Mouse (Mus musculus): ENCODE measurements at regions not wholly inside any gene's neighbourhood (a gene's known extent, or its start where the extent isn't known, plus 50 kb on each side); places are given as distances from the start of the nearest gene placed in this dataset.

DNA sequence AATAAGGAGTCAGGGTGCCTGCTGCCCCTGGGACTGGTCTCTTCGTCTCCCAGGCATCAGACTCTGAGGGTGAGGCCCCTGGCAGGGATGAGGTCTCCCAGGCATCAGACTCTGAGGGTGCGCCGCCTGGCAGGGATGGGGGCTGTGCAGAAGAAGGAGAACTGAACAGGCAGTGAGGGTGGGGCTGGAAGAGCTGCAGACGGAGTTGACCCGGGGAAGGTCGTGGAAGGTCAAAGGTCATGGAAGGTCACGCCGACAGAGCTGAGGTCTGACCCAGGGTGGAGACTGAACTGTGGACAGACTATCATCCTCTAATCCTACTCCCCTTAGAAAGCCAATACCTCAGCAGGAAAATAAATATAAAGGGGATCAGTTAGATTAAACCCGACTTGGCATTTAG, 50.6 kb upstream of the Grik3 start:
- ATAC-seq (replicated peaks in 1 of 2; ENCODE audit: insufficient read depth in 1 of 2, low FRiP score in 2 of 2, low TSS enrichment in 1 of 2, low read depth in 1 of 2, poor library complexity in 2 of 2, severe bottlenecking in 2 of 2) = no peak

- no peak for ATAC-seq (replicated peaks in 1 of 2; ENCODE audit: insufficient read depth in 1 of 2, low FRiP score in 2 of 2, low TSS enrichment in 1 of 2, low read depth in 1 of 2, poor library complexity in 2 of 2, severe bottlenecking in 2 of 2)
Observed at GRCm38 (mm10) chr4:125437161-125437822, 53.2 kb upstream of the Grik3 start.

GRCm38 (mm10) chr4:125433511-125433910, 57.0 kb upstream of the Grik3 start:
- ATAC-seq (replicated peaks in 1 of 2; ENCODE audit: insufficient read depth in 1 of 2, low FRiP score in 2 of 2, low TSS enrichment in 1 of 2, low read depth in 1 of 2, poor library complexity in 2 of 2, severe bottlenecking in 2 of 2) = no peak

DNA sequence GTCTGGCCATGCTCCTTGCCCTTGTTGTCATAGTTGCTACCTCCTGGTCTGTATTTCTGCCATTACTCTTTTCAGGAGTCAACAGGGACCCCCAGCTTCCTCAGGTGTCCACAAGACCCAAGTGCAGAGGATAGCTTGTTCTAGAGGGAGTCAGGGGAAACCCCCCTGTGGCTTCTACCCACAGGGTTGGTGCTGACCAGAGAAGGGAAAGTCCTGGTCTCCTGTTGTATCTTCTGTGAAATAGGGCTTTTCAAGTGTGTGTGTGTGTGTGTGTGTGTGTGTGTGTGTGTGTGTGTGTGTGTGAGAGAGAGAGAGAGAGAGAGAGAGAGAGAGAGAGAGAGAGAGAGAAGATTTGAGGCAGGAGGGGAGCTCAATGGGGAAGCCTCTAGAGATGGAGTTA, 58.9 kb upstream of the Grik3 start:
- ATAC-seq (replicated peaks in 1 of 2; ENCODE audit: insufficient read depth in 1 of 2, low FRiP score in 2 of 2, low TSS enrichment in 1 of 2, low read depth in 1 of 2, poor library complexity in 2 of 2, severe bottlenecking in 2 of 2) = no peak

DNA sequence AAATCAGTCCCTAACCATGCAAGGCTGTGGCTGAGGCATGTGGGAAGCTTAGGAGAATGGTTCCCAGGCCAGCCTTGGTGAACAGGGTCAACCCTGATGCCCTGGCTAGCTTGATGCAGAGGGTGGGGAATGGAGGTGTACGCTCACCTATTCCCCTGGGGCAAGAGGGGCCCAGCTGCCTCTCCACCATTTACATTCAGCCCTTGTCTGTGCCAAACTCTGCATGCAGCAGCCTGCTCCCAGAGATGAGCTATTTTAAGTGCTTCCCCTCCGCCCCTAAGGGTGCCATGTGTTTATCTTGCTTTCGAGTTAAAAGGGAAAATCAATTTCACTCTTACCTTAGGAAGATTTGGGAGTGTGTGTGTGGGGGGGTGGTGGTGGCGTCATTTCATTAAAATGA, 59.7 kb upstream of the Grik3 start:
- no peak for ATAC-seq (replicated peaks in 1 of 2; ENCODE audit: insufficient read depth in 1 of 2, low FRiP score in 2 of 2, low TSS enrichment in 1 of 2, low read depth in 1 of 2, poor library complexity in 2 of 2, severe bottlenecking in 2 of 2)

- no peak for ATAC-seq (replicated peaks in 1 of 2; ENCODE audit: insufficient read depth in 1 of 2, low FRiP score in 2 of 2, low TSS enrichment in 1 of 2, low read depth in 1 of 2, poor library complexity in 2 of 2, severe bottlenecking in 2 of 2)
Observed at GRCm38 (mm10) chr4:125428736-125429135, 61.8 kb upstream of the Grik3 start.

GRCm38 (mm10) chr4:125420561-125421241, 69.8 kb upstream of the Grik3 start:
- no peak for ATAC-seq (replicated peaks in 1 of 2; ENCODE audit: insufficient read depth in 1 of 2, low FRiP score in 2 of 2, low TSS enrichment in 1 of 2, low read depth in 1 of 2, poor library complexity in 2 of 2, severe bottlenecking in 2 of 2)

GRCm38 (mm10) chr4:125419491-125420255, 70.8 kb upstream of the Grik3 start:
- ATAC-seq (replicated peaks in 1 of 2; ENCODE audit: insufficient read depth in 1 of 2, low FRiP score in 2 of 2, low TSS enrichment in 1 of 2, low read depth in 1 of 2, poor library complexity in 2 of 2, severe bottlenecking in 2 of 2) = peak; percentile 35 to 42; a peak in 2 of 4 replicates

GRCm38 (mm10) chr4:125415308-125415707, 75.2 kb upstream of the Grik3 start:
- no peak for ATAC-seq (replicated peaks in 1 of 2; ENCODE audit: insufficient read depth in 1 of 2, low FRiP score in 2 of 2, low TSS enrichment in 1 of 2, low read depth in 1 of 2, poor library complexity in 2 of 2, severe bottlenecking in 2 of 2)

DNA sequence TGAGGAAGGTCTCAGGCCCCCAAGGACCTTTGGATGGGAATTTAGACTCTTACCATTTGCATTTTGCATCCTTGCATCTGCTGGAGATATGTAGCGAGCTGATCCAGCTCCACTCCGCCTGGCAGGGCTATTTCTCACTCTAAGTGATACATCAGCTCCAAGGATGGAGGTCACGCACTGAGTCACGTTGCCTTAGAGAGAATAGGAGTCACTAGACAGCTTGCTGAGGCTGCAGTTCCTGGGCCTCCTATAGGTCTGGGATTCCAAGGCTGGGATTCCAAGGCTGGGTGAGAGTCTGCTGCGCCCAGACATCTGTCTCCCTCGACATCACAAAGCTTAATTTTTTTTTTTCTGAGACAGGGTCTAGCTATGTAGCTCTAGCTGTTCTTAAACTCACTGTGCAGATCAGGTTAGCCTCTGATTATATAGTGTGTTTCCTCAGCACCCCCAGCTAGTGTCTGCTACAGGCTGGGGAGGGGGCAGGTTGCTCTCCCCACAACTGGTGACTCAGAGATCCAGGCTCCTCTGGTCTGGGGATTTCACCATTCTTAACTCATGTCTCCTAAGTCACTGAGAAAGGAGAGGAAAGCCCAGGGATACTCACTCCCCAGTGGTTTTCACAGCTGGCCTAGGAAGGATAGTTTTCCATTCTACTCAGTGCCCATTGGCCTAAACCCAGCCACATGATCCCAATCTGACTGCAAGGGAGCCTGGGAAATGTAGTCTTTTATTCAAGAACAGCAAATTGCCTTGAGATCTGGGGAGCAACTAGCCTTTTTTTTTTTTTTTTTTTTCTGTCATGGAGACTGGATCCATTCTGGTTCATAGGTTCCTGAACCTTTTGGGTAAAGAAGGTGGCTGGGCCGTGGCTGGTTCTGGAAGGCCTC, 76.4 kb upstream of the Grik3 start:
- ATAC-seq (replicated peaks in 1 of 2; ENCODE audit: insufficient read depth in 1 of 2, low FRiP score in 2 of 2, low TSS enrichment in 1 of 2, low read depth in 1 of 2, poor library complexity in 2 of 2, severe bottlenecking in 2 of 2) = no peak

DNA sequence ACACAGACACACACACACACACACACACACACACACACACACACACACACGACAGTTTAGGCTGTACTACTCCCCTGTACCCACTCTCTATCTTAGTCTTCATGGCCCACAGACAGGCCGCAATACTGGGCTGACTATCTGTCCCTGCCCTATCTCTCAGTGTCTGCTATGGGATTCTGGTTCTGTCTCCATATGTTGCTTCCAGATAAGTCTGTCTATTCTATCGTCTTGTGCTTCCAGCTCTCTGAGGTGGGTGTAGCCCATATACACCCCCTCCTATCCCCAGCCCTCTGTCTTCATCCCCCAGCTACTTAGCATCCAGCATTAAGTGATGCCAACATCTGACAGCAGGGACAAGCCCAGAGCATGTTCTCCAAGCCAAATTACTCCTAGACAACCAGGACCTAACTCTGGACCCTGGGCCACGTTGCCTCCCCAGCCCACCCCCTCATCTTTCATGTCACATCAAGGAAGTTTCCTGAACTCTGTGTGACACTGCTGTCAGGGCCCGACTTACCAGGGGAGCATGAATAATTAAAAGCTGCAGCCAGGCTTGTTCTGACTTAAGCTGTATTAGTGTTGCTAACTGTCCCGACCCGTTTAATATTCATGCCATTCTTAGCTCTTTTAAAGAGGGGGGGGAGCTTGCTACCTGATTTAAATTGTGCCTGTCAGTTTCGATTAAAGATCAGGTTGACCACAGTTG, 79.6 kb upstream of the Grik3 start:
- no peak for ATAC-seq (replicated peaks in 1 of 2; ENCODE audit: insufficient read depth in 1 of 2, low FRiP score in 2 of 2, low TSS enrichment in 1 of 2, low read depth in 1 of 2, poor library complexity in 2 of 2, severe bottlenecking in 2 of 2)

DNA sequence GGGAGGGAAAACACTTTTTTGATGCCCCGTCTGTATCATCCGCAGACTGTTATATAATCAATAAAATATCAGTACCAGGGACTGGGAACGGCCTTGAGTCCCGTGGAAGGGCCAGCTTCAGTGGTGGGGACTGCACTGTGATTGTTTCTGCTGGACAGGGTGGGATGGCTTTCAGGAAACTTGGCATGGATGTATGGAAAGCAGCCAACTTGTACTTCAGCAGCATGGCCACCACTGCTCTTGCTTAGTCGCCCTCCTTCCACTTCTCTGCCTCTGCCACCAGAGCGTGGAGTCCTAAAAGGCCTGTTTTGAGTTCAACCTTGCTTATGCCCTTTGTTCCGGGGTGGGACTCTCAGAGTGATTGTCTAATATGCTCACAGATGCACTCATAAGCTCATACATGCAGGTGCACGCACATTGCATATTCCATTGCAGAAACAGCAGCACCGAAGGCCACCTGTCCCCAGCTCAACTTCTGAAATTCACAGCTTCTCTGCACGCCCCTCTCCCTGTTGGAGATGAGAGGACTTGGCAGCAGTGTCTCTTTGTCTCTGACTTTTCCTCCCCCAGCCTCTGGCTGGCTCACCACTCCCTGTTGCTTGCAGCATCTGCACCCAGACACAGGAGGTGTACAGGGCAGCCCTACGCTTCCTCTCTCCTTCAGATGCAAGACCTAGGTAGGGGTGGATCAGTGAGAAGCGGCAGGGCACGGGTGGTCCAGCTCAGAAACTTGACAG, 91.0 kb upstream of the Grik3 start:
- ATAC-seq (replicated peaks in 1 of 2; ENCODE audit: insufficient read depth in 1 of 2, low FRiP score in 2 of 2, low TSS enrichment in 1 of 2, low read depth in 1 of 2, poor library complexity in 2 of 2, severe bottlenecking in 2 of 2) = no peak

GRCm38 (mm10) chr4:125397007-125397461, 93.5 kb upstream of the Grik3 start:
- no peak for ATAC-seq (replicated peaks in 1 of 2; ENCODE audit: insufficient read depth in 1 of 2, low FRiP score in 2 of 2, low TSS enrichment in 1 of 2, low read depth in 1 of 2, poor library complexity in 2 of 2, severe bottlenecking in 2 of 2)

GRCm38 (mm10) chr4:125391269-125391668, 99.2 kb upstream of the Grik3 start:
- ATAC-seq (replicated peaks in 1 of 2; ENCODE audit: insufficient read depth in 1 of 2, low FRiP score in 2 of 2, low TSS enrichment in 1 of 2, low read depth in 1 of 2, poor library complexity in 2 of 2, severe bottlenecking in 2 of 2) = no peak

GRCm38 (mm10) chr4:125385811-125386210, 104.7 kb upstream of the Grik3 start:
- no peak for ATAC-seq (replicated peaks in 1 of 2; ENCODE audit: insufficient read depth in 1 of 2, low FRiP score in 2 of 2, low TSS enrichment in 1 of 2, low read depth in 1 of 2, poor library complexity in 2 of 2, severe bottlenecking in 2 of 2)

DNA sequence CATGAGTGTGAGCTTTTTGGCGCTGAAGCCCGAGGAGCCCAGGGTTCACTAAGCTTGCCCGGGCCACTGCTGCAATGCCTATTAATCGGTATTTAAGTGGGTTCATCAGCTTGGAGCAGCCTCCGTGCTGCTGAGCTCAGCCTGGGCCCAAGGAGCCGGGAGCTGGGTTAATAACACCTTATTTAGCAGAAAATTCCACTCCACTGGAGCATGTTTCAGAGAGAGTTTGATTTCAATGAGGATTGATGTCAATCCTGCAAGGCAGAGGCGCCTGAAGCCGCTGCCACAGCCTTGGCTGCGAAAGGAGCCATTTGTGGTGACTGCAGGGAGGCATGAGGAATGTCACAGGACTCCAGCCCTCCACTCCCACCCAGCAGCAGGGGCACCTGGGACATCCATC, 126.5 kb upstream of the Grik3 start:
- ATAC-seq (replicated peaks in 1 of 2; ENCODE audit: insufficient read depth in 1 of 2, low FRiP score in 2 of 2, low TSS enrichment in 1 of 2, low read depth in 1 of 2, poor library complexity in 2 of 2, severe bottlenecking in 2 of 2) = no peak
